Mouse (Mus musculus) MEL (cell line): ENCODE data around the gene Gm8994. TPM values are rescaled to one million over a fixed set of nuclear protein-coding genes. Genes with fewer than 3 reads are reported as not detected.

Experiments
- DNase-seq: peaks from one replicate; pipeline ENCODE4 v3.0.0; 2011; ENCODE audit warnings: low read depth, low spot score
- H3K27ac ChIP-seq: 2 replicates; pipeline ENCODE4 v1.5.1; 2012; ENCODE audit warnings: low read depth, mild to moderate bottlenecking, control low read depth, low read length, moderate library complexity; ENCODE audit not compliant: control insufficient read depth
- H3K27me3 ChIP-seq, 2 experiments: fragments of 150-350 bp in 1 of 2; sonication (generic) in 1 of 2; 2 replicates each; pipeline ENCODE4 v1.6.1; 2012; ENCODE audit warnings: low read length in 2 of 2, mild to moderate bottlenecking in 2 of 2, improper control_type of control experiment in 1 of 2, moderate library complexity in 1 of 2; ENCODE audit not compliant: insufficient read depth in 2 of 2, control insufficient read depth in 1 of 2
- H3K36me3 ChIP-seq, 2 experiments: 2 replicates each; pipeline ENCODE4 v1.6.1; 2012 to 2014; ENCODE audit warnings: low read length in 2 of 2, improper control_type of control experiment in 1 of 2, inconsistent platforms in 1 of 2, mild to moderate bottlenecking in 1 of 2; ENCODE audit not compliant: insufficient read depth in 2 of 2, control insufficient read depth in 1 of 2
- H3K4me1 ChIP-seq, 2 experiments: fragments of 150-350 bp in 1 of 2; sonication (generic) in 1 of 2; 2 replicates each; pipeline ENCODE4 v1.6.1; 2012; ENCODE audit warnings: low read length in 2 of 2, improper control_type of control experiment in 1 of 2, mild to moderate bottlenecking in 1 of 2; ENCODE audit not compliant: insufficient read depth in 2 of 2, control insufficient read depth in 1 of 2
- H3K4me3 ChIP-seq, 2 experiments: fragments of 150-350 bp in 1 of 2; sonication (generic) in 1 of 2; 2 replicates each; pipeline ENCODE4 v1.5.1; 2012; ENCODE audit warnings: low read depth in 2 of 2, low read length in 2 of 2, mild to moderate bottlenecking in 2 of 2, moderate library complexity in 2 of 2, control low read depth in 1 of 2, improper control_type of control experiment in 1 of 2; ENCODE audit not compliant: control insufficient read depth in 1 of 2, insufficient read depth in 1 of 2
- H3K79me2 ChIP-seq: 2 replicates; pipeline ENCODE4 v1.6.1; 2012; ENCODE audit warnings: mild to moderate bottlenecking, low read length, moderate library complexity; ENCODE audit not compliant: control insufficient read depth, poor library complexity, insufficient read depth
- H3K9ac ChIP-seq: 2 replicates; pipeline ENCODE4 v1.6.1; 2012; ENCODE audit warnings: low read depth, mild to moderate bottlenecking, control low read depth, low read length, moderate library complexity; ENCODE audit not compliant: control insufficient read depth, poor library complexity, severe bottlenecking
- H3K9me3 ChIP-seq: fragments of 150-350 bp; sonication (generic); replicated peaks from 2 replicates; pipeline ENCODE4 v1.6.1; 2012; ENCODE audit warnings: mild to moderate bottlenecking, low read length, improper control_type of control experiment, moderate library complexity; ENCODE audit not compliant: insufficient read depth
- BHLHE40 ChIP-seq: IDR thresholded peaks from 2 replicates; pipeline ENCODE4 v1.6.1; 2012; ENCODE audit warnings: low read depth, mild to moderate bottlenecking, inconsistent platforms, low read length, improper control_type of control experiment, borderline replicate concordance
- CHD1 ChIP-seq: IDR thresholded peaks from 2 replicates; pipeline ENCODE4 v1.6.1; 2012; ENCODE audit warnings: low read depth, mild to moderate bottlenecking, inconsistent platforms, low read length, improper control_type of control experiment
- CHD2 ChIP-seq: IDR thresholded peaks from 2 replicates; pipeline ENCODE4 v1.6.1; 2011; ENCODE audit warnings: low read length, improper control_type of control experiment
- CTCF ChIP-seq, 3 experiments: IDR thresholded peaks in 2 of 3; conservative IDR thresholded peaks in 1 of 3; 2 replicates each; pipeline ENCODE4 v1.5.1; 2011 to 2012; ENCODE audit warnings: low read length in 3 of 3, low read depth in 2 of 3, mild to moderate bottlenecking in 2 of 3, improper control_type of control experiment in 1 of 3, inconsistent platforms in 1 of 3, mixed read lengths in 1 of 3, moderate library complexity in 1 of 3; ENCODE audit not compliant: control insufficient read depth in 1 of 3, insufficient read depth in 1 of 3, poor library complexity in 1 of 3, severe bottlenecking in 1 of 3
- E2F4 ChIP-seq: IDR thresholded peaks from 2 replicates; pipeline ENCODE4 v1.6.1; 2011; ENCODE audit warnings: low read depth, low read length, improper control_type of control experiment, borderline replicate concordance
- ELF1 ChIP-seq: IDR thresholded peaks from 2 replicates; pipeline ENCODE4 v1.6.1; 2014; ENCODE audit warnings: low read depth, mild to moderate bottlenecking, inconsistent platforms, low read length, improper control_type of control experiment, moderate library complexity
- EP300 ChIP-seq, 2 experiments: IDR thresholded peaks; 2 replicates each; pipeline ENCODE4 v1.6.1; 2011; ENCODE audit warnings: improper control_type of control experiment in 2 of 2, low read length in 2 of 2, low read depth in 1 of 2, mild to moderate bottlenecking in 1 of 2
- ETS1 ChIP-seq: IDR thresholded peaks from 2 replicates; pipeline ENCODE4 v1.6.1; 2012; ENCODE audit warnings: low read depth, mild to moderate bottlenecking, inconsistent platforms, low read length, improper control_type of control experiment, moderate library complexity
- GATA1 ChIP-seq: IDR thresholded peaks from 2 replicates; pipeline ENCODE4 v1.6.1; 2011; ENCODE audit warnings: low read depth, low read length, improper control_type of control experiment
- MAFK ChIP-seq: IDR thresholded peaks from 2 replicates; pipeline ENCODE4 v1.6.1; 2011; ENCODE audit warnings: low read depth, mild to moderate bottlenecking, low read length, improper control_type of control experiment, borderline replicate concordance
- MYB ChIP-seq: IDR thresholded peaks from 2 replicates; pipeline ENCODE4 v1.6.1; 2011; ENCODE audit warnings: mild to moderate bottlenecking, low read depth, low read length, improper control_type of control experiment
- MYC ChIP-seq: IDR thresholded peaks from 2 replicates; pipeline ENCODE4 v1.6.1; 2011; ENCODE audit warnings: low read depth, mild to moderate bottlenecking, low read length, improper control_type of control experiment, moderate library complexity
- POLR2A ChIP-seq, 2 experiments: IDR thresholded peaks; 2 replicates each; pipeline ENCODE4 v1.6.1; 2011 to 2012; ENCODE audit warnings: low read length in 2 of 2, mild to moderate bottlenecking in 2 of 2, control low read depth in 1 of 2, improper control_type of control experiment in 1 of 2, low read depth in 1 of 2, moderate library complexity in 1 of 2; ENCODE audit not compliant: control insufficient read depth in 1 of 2, insufficient read depth in 1 of 2, poor library complexity in 1 of 2
- POLR2AphosphoS2 ChIP-seq: IDR thresholded peaks from 2 replicates; pipeline ENCODE4 v1.6.1; 2011; ENCODE audit warnings: low read length, improper control_type of control experiment
- RAD21 ChIP-seq: IDR thresholded peaks from 2 replicates; pipeline ENCODE4 v1.6.1; 2011; ENCODE audit warnings: mild to moderate bottlenecking, low read depth, low read length, improper control_type of control experiment
- SMC3 ChIP-seq: IDR thresholded peaks from 2 replicates; pipeline ENCODE4 v1.6.1; 2011; ENCODE audit warnings: low read depth, low read length, improper control_type of control experiment
- TAL1 ChIP-seq: IDR thresholded peaks from 2 replicates; pipeline ENCODE4 v1.6.1; 2012; ENCODE audit warnings: mild to moderate bottlenecking, inconsistent platforms, low read length, moderate library complexity, mixed read lengths
- TCF12 ChIP-seq: IDR thresholded peaks from 2 replicates; pipeline ENCODE4 v1.6.1; 2014; ENCODE audit warnings: low read depth, mild to moderate bottlenecking, inconsistent platforms, low read length, improper control_type of control experiment, moderate library complexity
- USF2 ChIP-seq, 2 experiments: IDR thresholded peaks; 2 replicates each; pipeline ENCODE4 v1.6.1; 2011 to 2012; ENCODE audit warnings: improper control_type of control experiment in 2 of 2, low read length in 2 of 2, borderline replicate concordance in 1 of 2, inconsistent platforms in 1 of 2, low read depth in 1 of 2, mild to moderate bottlenecking in 1 of 2; ENCODE audit not compliant: insufficient read depth in 1 of 2
- ZKSCAN1 ChIP-seq: IDR thresholded peaks from 2 replicates; pipeline ENCODE4 v1.6.1; 2012; ENCODE audit warnings: low read depth, mild to moderate bottlenecking, inconsistent platforms, low read length, improper control_type of control experiment, moderate library complexity
- ZNF384 ChIP-seq: IDR thresholded peaks from 2 replicates; pipeline ENCODE4 v1.6.1; 2012; ENCODE audit warnings: low read depth, mild to moderate bottlenecking, inconsistent platforms, low read length, improper control_type of control experiment
- polyA plus RNA-seq, 2 experiments: library from polyadenylated mRNA; stranded (reverse) in 1 of 2; unstranded in 1 of 2; fragments of >175 nt in 1 of 2; fragments of >200 nt in 1 of 2; gene quantifications; 2 replicates each; pipeline versions ENCODE4 v1.2.1 to v1.2.4; 2012; ENCODE audit warnings: low replicate concordance in 2 of 2, low read depth in 1 of 2; ENCODE audit not compliant: insufficient read length in 2 of 2, insufficient read depth in 1 of 2, missing spikeins in 1 of 2
- total RNA-seq: library from RNA; depleted of rRNA; stranded (reverse); fragments of 300-350 nt; gene quantifications from 2 replicates; pipeline ENCODE4 v1.2.3, GENCODE M21; 2012

Gm8994 gene
- total and polyA plus RNA-seq, 3 experiments: 0.19 TPM; not detected in 2

DNA sequence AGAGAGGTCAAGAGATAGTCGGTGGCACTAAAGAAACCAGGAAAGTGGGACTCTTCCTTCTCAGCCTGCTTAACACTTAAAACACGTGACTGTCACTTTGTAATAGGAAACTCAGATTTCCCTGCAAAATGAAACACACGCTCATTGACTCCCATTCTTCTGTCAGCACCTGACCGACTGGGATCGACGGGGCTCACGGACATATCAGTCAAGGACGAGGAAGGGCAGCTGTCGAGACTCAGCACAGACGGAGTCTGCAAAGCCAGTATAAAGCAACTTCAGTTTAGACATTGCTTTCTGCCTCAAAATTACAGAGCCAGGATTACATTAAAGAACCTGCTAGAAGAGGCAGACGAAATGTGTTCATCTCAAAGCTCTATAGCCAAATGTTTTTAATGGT lies 41.2 kb upstream of the Gm8994 start:
- TF ChIP-seq MYC: no peak
- no peak for TF ChIP-seq ETS1
- TF ChIP-seq, all 39 proteins: peak for 0
- Histone ChIP-seq H3K27ac (no peak overlapping the region), H3K9me3 (no peaks in the 10 kb centered on the region), H3K36me3 (no peaks in the 10 kb centered on the region), H3K27me3 (no peaks in the 10 kb centered on the region), H3K4me1 (no peaks in the 10 kb centered on the region), H3K9ac (no peak overlapping the region), H3K4me3 (no peak overlapping the region), H3K79me2 (no peaks in the 10 kb centered on the region)
- no peak for DNase-seq

- no peaks in the 10 kb centered on the region for H3K79me2 ChIP-seq
- H3K27me3 ChIP-seq: no peaks in the 10 kb centered on the region
- TF ChIP-seq POLR2AphosphoS2: no peak
- TF ChIP-seq ZKSCAN1: no peak
- TF ChIP-seq CTCF (IDR thresholded peaks at IDR 0.05 in 2 of 3, conservative IDR thresholded peaks at IDR 0.05 in 1 of 3; ENCODE audit: control insufficient read depth in 1 of 3, insufficient read depth in 1 of 3, low read depth in 2 of 3, low read length in 3 of 3, poor library complexity in 1 of 3, severe bottlenecking in 1 of 3): no peak
- TF ChIP-seq CHD1: no peak
- no peak for TF ChIP-seq CHD2
- no peak for TF ChIP-seq MAFK
- no peak for TF ChIP-seq RAD21
- TF ChIP-seq ELF1: no peak
- no peak for TF ChIP-seq MYC
- no peak for TF ChIP-seq BHLHE40
- no peak for TF ChIP-seq SMC3
- TF ChIP-seq GATA1: no peak
- no peak for TF ChIP-seq ZNF384
- H3K36me3 ChIP-seq: no peaks in the 10 kb centered on the region
- no peak overlapping the region for H3K27ac ChIP-seq
- H3K9ac ChIP-seq: no peak overlapping the region
- H3K9me3 ChIP-seq: no peaks in the 10 kb centered on the region
- DNase-seq: no peak
- H3K4me3 ChIP-seq: no peak overlapping the region
- H3K4me1 ChIP-seq: no peaks in the 10 kb centered on the region
These were observed 40.8 kb upstream of the Gm8994 start for GRCm38 (mm10) chr6:136286589-136286988.

DNA sequence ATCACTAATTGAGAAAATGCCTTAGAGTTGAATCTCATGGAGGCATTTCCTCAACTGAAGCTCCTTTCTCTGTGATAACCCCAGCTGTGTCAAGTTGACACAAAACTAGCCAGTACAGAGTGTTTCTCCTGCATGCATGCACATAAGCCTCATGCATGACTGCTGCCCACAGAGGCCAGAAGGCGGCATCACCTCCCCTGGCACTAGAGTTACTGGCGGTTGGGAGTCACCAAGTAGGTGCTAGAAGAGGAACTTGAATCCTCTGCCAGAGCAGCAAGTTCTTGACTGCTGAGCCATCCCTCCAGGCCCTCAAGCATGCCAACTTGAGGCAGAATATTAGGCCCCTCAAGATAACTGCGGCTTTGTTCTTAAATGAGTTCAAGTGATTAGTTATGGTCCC lies 35.9 kb upstream of the Gm8994 start:
- H3K4me1 ChIP-seq: no peaks in the 10 kb centered on the region
- no peak for DNase-seq
- TF ChIP-seq CHD2: no peak
- no peak for TF ChIP-seq TCF12
- no peak for TF ChIP-seq CHD1
- TF ChIP-seq USF2 (IDR thresholded peaks at IDR 0.05; ENCODE audit: borderline replicate concordance in 1 of 2, insufficient read depth in 1 of 2, low read depth in 1 of 2, low read length in 2 of 2): no peak
- no peak for TF ChIP-seq GATA1
- no peak for TF ChIP-seq TAL1
- TF ChIP-seq ZKSCAN1: no peak
- no peak for TF ChIP-seq POLR2AphosphoS2
- no peak for TF ChIP-seq MAFK
- no peak for TF ChIP-seq EP300 (IDR thresholded peaks at IDR 0.05; ENCODE audit: low read depth in 1 of 2, low read length in 2 of 2)
- no peak for TF ChIP-seq BHLHE40
- no peak for TF ChIP-seq SMC3
- TF ChIP-seq POLR2A (IDR thresholded peaks at IDR 0.05; ENCODE audit: control insufficient read depth in 1 of 2, insufficient read depth in 1 of 2, low read depth in 1 of 2, low read length in 2 of 2, poor library complexity in 1 of 2): no peak
- no peak for TF ChIP-seq E2F4
- TF ChIP-seq MYB: no peak
- no peak overlapping the region for H3K27ac ChIP-seq
- no peaks in the 10 kb centered on the region for H3K27me3 ChIP-seq
- H3K4me3 ChIP-seq: no peak overlapping the region
- no peak overlapping the region for H3K9ac ChIP-seq
- H3K36me3 ChIP-seq: no peaks in the 10 kb centered on the region
- H3K9me3 ChIP-seq: no peaks in the 10 kb centered on the region
- no peaks in the 10 kb centered on the region for H3K79me2 ChIP-seq
